Mouse (Mus musculus): ENCODE data around the gene Ms4a8a. TPM values are rescaled to one million over a fixed set of nuclear protein-coding genes. Genes with fewer than 3 reads are reported as not detected.
"Not testable (repeated sequence)": the region's sequence is repeated elsewhere in the genome, so short reads cannot be mapped to it uniquely, and the experiment has no call there.

The Ms4a8a gene
- 7.7 and 11.1 TPM in 2 replicates for polyA plus RNA-seq (2015; fragmentation: Nextera tagmentation; extraction: Ambion mirVana)

GRCm38 (mm10) chr19:11080934-11081333 is at the start of gene Ms4a8a:
TSS of gene Ms4a8a (minus strand) at chr19:11081102.
- no peaks in the 10 kb centered on the region for H3K27me3 ChIP-seq (replicated peaks)
- H3K27ac ChIP-seq, result no peak within 1 kb of the TSS
- WGBS, result 75% methylated on average over 4 of the region's 4 CpGs
- no peak within 1 kb of the TSS for H3K9ac ChIP-seq
- no peak within 1 kb of the TSS for H3K4me3 ChIP-seq (replicated peaks)
- H3K9me3 ChIP-seq, result no peaks in the 10 kb centered on the region
- H3K4me2 ChIP-seq, result no peak within 1 kb of the TSS
- no peaks in the 10 kb centered on the region for H3K36me3 ChIP-seq
- H3K4me1 ChIP-seq, result no peaks in the 10 kb centered on the region
- ATAC-seq (ENCODE audit: insufficient read depth, low FRiP score, low read depth), result no peak

GRCm38 (mm10) chr19:11129702-11130101 is 48.8 kb upstream of the Ms4a8a start:
- no peak overlapping the region for H3K4me2 ChIP-seq
- no peak for ATAC-seq (ENCODE audit: insufficient read depth, low FRiP score, low read depth)
- no peaks in the 10 kb centered on the region for H3K36me3 ChIP-seq
- no peaks in the 10 kb centered on the region for H3K4me1 ChIP-seq
- no peak overlapping the region for H3K27ac ChIP-seq
- no peak overlapping the region for H3K4me3 ChIP-seq (replicated peaks)
- WGBS, result 86% methylated on average over 1 of the region's 1 CpGs
- no peaks in the 10 kb centered on the region for H3K27me3 ChIP-seq (replicated peaks)
- H3K9me3 ChIP-seq, result no peaks in the 10 kb centered on the region
- H3K9ac ChIP-seq, result no peak overlapping the region

- not testable (repeated sequence) for H3K9ac ChIP-seq; H3K36me3 ChIP-seq; H3K9me3 ChIP-seq; H3K4me1 ChIP-seq; H3K27me3 ChIP-seq (replicated peaks); H3K27ac ChIP-seq
- H3K4me3 ChIP-seq (replicated peaks), result peak overlapping the region; percentile 38
- WGBS, result under 1% methylated on average over 18 of the region's 38 CpGs
- H3K4me2 ChIP-seq, result peak overlapping the region; percentile 46
- ATAC-seq (ENCODE audit: insufficient read depth, low FRiP score, low read depth), result peak; percentile 95
Measured at GRCm38 (mm10) chr19:11121016-11121420, 40.1 kb upstream of the Ms4a8a start.

- H3K9me3 ChIP-seq, result no peaks in the 10 kb centered on the region
- no peaks in the 10 kb centered on the region for H3K36me3 ChIP-seq
- no peaks in the 10 kb centered on the region for H3K27me3 ChIP-seq (replicated peaks)
- no peak overlapping the region for H3K4me3 ChIP-seq (replicated peaks)
- no peak overlapping the region for H3K27ac ChIP-seq
- 83% methylated on average over 2 of the region's 2 CpGs for WGBS
- ATAC-seq (ENCODE audit: insufficient read depth, low FRiP score, low read depth), result no peak
- H3K4me1 ChIP-seq, result no peaks in the 10 kb centered on the region
- H3K9ac ChIP-seq, result no peak overlapping the region
- no peak overlapping the region for H3K4me2 ChIP-seq
Measured at GRCm38 (mm10) chr19:11119338-11119737, 38.4 kb upstream of the Ms4a8a start.

- Histone ChIP-seq H3K4me1 (no peaks in the 10 kb centered on the region), H3K27ac (no peak overlapping the region), H3K9me3 (no peaks in the 10 kb centered on the region), H3K36me3 (no peaks in the 10 kb centered on the region), H3K27me3 (replicated peaks) (no peaks in the 10 kb centered on the region), H3K9ac (no peak overlapping the region), H3K4me3 (replicated peaks) (no peak overlapping the region), H3K4me2 (no peak overlapping the region)
- WGBS, result 63% methylated on average over 3 of the region's 3 CpGs
- no peak for ATAC-seq (ENCODE audit: insufficient read depth, low FRiP score, low read depth)
Measured at GRCm38 (mm10) chr19:11107746-11108145, 26.8 kb upstream of the Ms4a8a start.

GRCm38 (mm10) chr19:11101880-11102279 is 21.0 kb upstream of the Ms4a8a start:
- Histone ChIP-seq H3K27ac (no peak overlapping the region), H3K36me3 (no peaks in the 10 kb centered on the region), H3K9ac (no peak overlapping the region), H3K9me3 (no peaks in the 10 kb centered on the region), H3K4me2 (no peak overlapping the region), H3K4me3 (replicated peaks) (no peak overlapping the region), H3K27me3 (replicated peaks) (no peaks in the 10 kb centered on the region), H3K4me1 (no peaks in the 10 kb centered on the region)
- no peak for ATAC-seq (ENCODE audit: insufficient read depth, low FRiP score, low read depth)
- 73% methylated on average over 1 of the region's 1 CpGs for WGBS

GRCm38 (mm10) chr19:11098401-11098800 is 17.5 kb upstream of the Ms4a8a start:
- WGBS, result 66% methylated on average over 3 of the region's 3 CpGs
- Histone ChIP-seq H3K4me3 (replicated peaks) (no peak overlapping the region), H3K4me2 (no peak overlapping the region), H3K36me3 (no peaks in the 10 kb centered on the region), H3K27me3 (replicated peaks) (no peaks in the 10 kb centered on the region), H3K4me1 (no peaks in the 10 kb centered on the region), H3K27ac (no peak overlapping the region), H3K9me3 (no peaks in the 10 kb centered on the region), H3K9ac (no peak overlapping the region)
- no peak for ATAC-seq (ENCODE audit: insufficient read depth, low FRiP score, low read depth)

- Histone ChIP-seq H3K4me2 (peak overlapping the region; percentile 69), H3K4me3 (replicated peaks) (peak overlapping the region; percentile 35)
- not testable (repeated sequence) for H3K9me3 ChIP-seq; H3K27ac ChIP-seq; ATAC-seq (ENCODE audit: insufficient read depth, low FRiP score, low read depth); H3K4me1 ChIP-seq; H3K27me3 ChIP-seq (replicated peaks); H3K9ac ChIP-seq; H3K36me3 ChIP-seq
- 4% methylated on average over 50 of the region's 50 CpGs for WGBS
Measured at GRCm38 (mm10) chr19:11092131-11092530, 11.2 kb upstream of the Ms4a8a start.

GRCm38 (mm10) chr19:11070364-11070763 is 10.5 kb downstream of the Ms4a8a start:
- no peak overlapping the region for H3K4me3 ChIP-seq (replicated peaks)
- 75% methylated on average over 3 of the region's 3 CpGs for WGBS
- no peak for ATAC-seq (ENCODE audit: insufficient read depth, low FRiP score, low read depth)
- no peak overlapping the region for H3K4me2 ChIP-seq
- H3K9ac ChIP-seq, result no peak overlapping the region
- H3K9me3 ChIP-seq, result no peaks in the 10 kb centered on the region
- H3K27ac ChIP-seq, result no peak overlapping the region
- no peaks in the 10 kb centered on the region for H3K4me1 ChIP-seq
- no peaks in the 10 kb centered on the region for H3K36me3 ChIP-seq
- H3K27me3 ChIP-seq (replicated peaks), result no peaks in the 10 kb centered on the region

- H3K36me3 ChIP-seq, result no peaks in the 10 kb centered on the region
- H3K4me2 ChIP-seq, result no peak overlapping the region
- 71% methylated on average over 2 of the region's 2 CpGs for WGBS
Measured at GRCm38 (mm10) chr19:11065202-11065875, 15.6 kb downstream of the Ms4a8a start.

GRCm38 (mm10) chr19:11060900-11061299 is 20.0 kb downstream of the Ms4a8a start:
- 88% methylated on average over 1 of the region's 1 CpGs for WGBS
- ATAC-seq (ENCODE audit: insufficient read depth, low FRiP score, low read depth), result no peak

More at GRCm38 (mm10) chr19:11065202-11065875, 15.6 kb downstream of the Ms4a8a start:
- no peak for ATAC-seq (ENCODE audit: insufficient read depth, low FRiP score, low read depth)
- no peaks in the 10 kb centered on the region for H3K27me3 ChIP-seq (replicated peaks)
- no peak overlapping the region for H3K9ac ChIP-seq
- no peaks in the 10 kb centered on the region for H3K4me1 ChIP-seq
- H3K9me3 ChIP-seq, result no peaks in the 10 kb centered on the region
- no peak overlapping the region for H3K4me3 ChIP-seq (replicated peaks)
- H3K27ac ChIP-seq, result no peak overlapping the region

GRCm38 (mm10) chr19:11059967-11060366 is 20.9 kb downstream of the Ms4a8a start:
- H3K9ac ChIP-seq, result no peak overlapping the region
- no peak for ATAC-seq (ENCODE audit: insufficient read depth, low FRiP score, low read depth)
- no peaks in the 10 kb centered on the region for H3K9me3 ChIP-seq
- H3K4me2 ChIP-seq, result no peak overlapping the region
- H3K4me1 ChIP-seq, result no peaks in the 10 kb centered on the region
- H3K4me3 ChIP-seq (replicated peaks), result no peak overlapping the region
- H3K27ac ChIP-seq, result no peak overlapping the region
- no peaks in the 10 kb centered on the region for H3K36me3 ChIP-seq
- no peaks in the 10 kb centered on the region for H3K27me3 ChIP-seq (replicated peaks)

More at GRCm38 (mm10) chr19:11060900-11061299, 20.0 kb downstream of the Ms4a8a start:
- Histone ChIP-seq H3K4me2 (no peak overlapping the region), H3K27me3 (replicated peaks) (no peaks in the 10 kb centered on the region), H3K9me3 (no peaks in the 10 kb centered on the region), H3K4me3 (replicated peaks) (no peak overlapping the region), H3K36me3 (no peaks in the 10 kb centered on the region), H3K27ac (no peak overlapping the region), H3K4me1 (no peaks in the 10 kb centered on the region), H3K9ac (no peak overlapping the region)

GRCm38 (mm10) chr19:11055700-11056099 is 25.2 kb downstream of the Ms4a8a start:
- H3K27me3 ChIP-seq (replicated peaks); H3K9me3 ChIP-seq; ATAC-seq (ENCODE audit: insufficient read depth, low FRiP score, low read depth); H3K4me2 ChIP-seq; H3K4me3 ChIP-seq (replicated peaks); H3K4me1 ChIP-seq; H3K36me3 ChIP-seq; H3K27ac ChIP-seq; H3K9ac ChIP-seq: not testable (repeated sequence)
- WGBS, result 82% methylated on average over 1 of the region's 1 CpGs

Data from stomach, embryonic 15.5 days (tissue).